Mouse (Mus musculus): Measurements from ENCODE around the gene Cblb. TPM values are rescaled to one million over a fixed set of nuclear protein-coding genes. Genes with fewer than 3 reads are reported as not detected.

The Cblb gene
- polyA plus RNA-seq, 1 experiment from 2014 or later = 7.9 TPM

- WGBS = 25% methylated on average over 3 of the region's 3 CpGs
- ATAC-seq (replicated peaks; ENCODE audit: insufficient number of reproducible peaks, insufficient read depth, low FRiP score, low read depth) = peak; percentile 50; the same call in 1 of the 2 replicates
- H3K27ac ChIP-seq = peak overlapping the region; percentile 80
- peaks cover 43% of the 10 kb centered on the region for H3K4me1 ChIP-seq (replicated peaks)
- no peak overlapping the region for H3K9ac ChIP-seq
- no peak overlapping the region for H3K4me2 ChIP-seq
- H3K36me3 ChIP-seq = no peaks in the 10 kb centered on the region
- H3K4me3 ChIP-seq = no peak overlapping the region
- H3K9me3 ChIP-seq (replicated peaks) = no peaks in the 10 kb centered on the region
- no peaks in the 10 kb centered on the region for H3K27me3 ChIP-seq
Observed at GRCm38 (mm10) chr16:52095643-52096042, 64.6 kb downstream of the Cblb start.

- Histone ChIP-seq H3K4me3 (no peak overlapping the region), H3K27ac (0 out of 2 replicates have a peak overlapping the region, but pooled peaks have one; percentile 35), H3K4me2 (no peak overlapping the region), H3K4me1 (replicated peaks) (peaks cover 29% of the 10 kb centered on the region), H3K36me3 (no peaks in the 10 kb centered on the region), H3K27me3 (no peaks in the 10 kb centered on the region), H3K9ac (no peak overlapping the region), H3K9me3 (replicated peaks) (no peaks in the 10 kb centered on the region)
- WGBS = 60% methylated on average over 6 of the region's 6 CpGs
- no peak for ATAC-seq (replicated peaks; ENCODE audit: insufficient number of reproducible peaks, insufficient read depth, low FRiP score, low read depth)
Observed at GRCm38 (mm10) chr16:52100466-52100865, 69.4 kb downstream of the Cblb start.

GRCm38 (mm10) chr16:52104608-52105007 is 73.6 kb downstream of the Cblb start:
- H3K36me3 ChIP-seq = no peaks in the 10 kb centered on the region
- no peak for ATAC-seq (replicated peaks; ENCODE audit: insufficient number of reproducible peaks, insufficient read depth, low FRiP score, low read depth)
- peaks cover 16% of the 10 kb centered on the region for H3K4me1 ChIP-seq (replicated peaks)
- no peak overlapping the region for H3K9ac ChIP-seq
- no peak overlapping the region for H3K4me2 ChIP-seq
- WGBS = 93% methylated on average over 9 of the region's 9 CpGs
- H3K27me3 ChIP-seq = no peaks in the 10 kb centered on the region
- H3K9me3 ChIP-seq (replicated peaks) = no peaks in the 10 kb centered on the region
- H3K4me3 ChIP-seq = no peak overlapping the region
- H3K27ac ChIP-seq = no peak overlapping the region

- no peaks in the 10 kb centered on the region for H3K27me3 ChIP-seq
- 74% methylated on average over 5 of the region's 5 CpGs for WGBS
- peaks cover 7% of the 10 kb centered on the region for H3K4me1 ChIP-seq (replicated peaks)
- peaks cover 3% of the 10 kb centered on the region for H3K36me3 ChIP-seq
- no peak overlapping the region for H3K27ac ChIP-seq
- ATAC-seq (replicated peaks; ENCODE audit: insufficient number of reproducible peaks, insufficient read depth, low FRiP score, low read depth) = no peak
- no peak overlapping the region for H3K9ac ChIP-seq
- H3K9me3 ChIP-seq (replicated peaks) = no peaks in the 10 kb centered on the region
- no peak overlapping the region for H3K4me3 ChIP-seq
- no peak overlapping the region for H3K4me2 ChIP-seq
Observed at GRCm38 (mm10) chr16:52107836-52108235, 76.8 kb downstream of the Cblb start.

GRCm38 (mm10) chr16:52114473-52114872 is 83.4 kb downstream of the Cblb start:
- no peak overlapping the region for H3K4me3 ChIP-seq
- no peak overlapping the region for H3K27ac ChIP-seq
- no peaks in the 10 kb centered on the region for H3K27me3 ChIP-seq
- H3K9me3 ChIP-seq (replicated peaks) = no peaks in the 10 kb centered on the region
- WGBS = 80% methylated on average over 4 of the region's 4 CpGs
- H3K4me2 ChIP-seq = no peak overlapping the region
- no peak for ATAC-seq (replicated peaks; ENCODE audit: insufficient number of reproducible peaks, insufficient read depth, low FRiP score, low read depth)
- peaks cover 5% of the 10 kb centered on the region for H3K4me1 ChIP-seq (replicated peaks)
- no peak overlapping the region for H3K9ac ChIP-seq
- H3K36me3 ChIP-seq = peaks cover 5% of the 10 kb centered on the region

- no peaks in the 10 kb centered on the region for H3K36me3 ChIP-seq
- ATAC-seq (replicated peaks; ENCODE audit: insufficient number of reproducible peaks, insufficient read depth, low FRiP score, low read depth) = no peak
- no peak overlapping the region for H3K9ac ChIP-seq
- H3K27me3 ChIP-seq = no peaks in the 10 kb centered on the region
- H3K9me3 ChIP-seq (replicated peaks) = no peaks in the 10 kb centered on the region
- no peak overlapping the region for H3K27ac ChIP-seq
- H3K4me1 ChIP-seq (replicated peaks) = peaks cover 5% of the 10 kb centered on the region
- no peak overlapping the region for H3K4me3 ChIP-seq
- WGBS = 64% methylated on average over 4 of the region's 4 CpGs
- no peak overlapping the region for H3K4me2 ChIP-seq
Observed at GRCm38 (mm10) chr16:52119003-52119402, 88.0 kb downstream of the Cblb start.

- no peaks in the 10 kb centered on the region for H3K36me3 ChIP-seq
- H3K27ac ChIP-seq = no peak overlapping the region
- no peak overlapping the region for H3K9ac ChIP-seq
- H3K4me3 ChIP-seq = no peak overlapping the region
- H3K4me1 ChIP-seq (replicated peaks) = peaks cover 2% of the 10 kb centered on the region; the same call in 1 of the 2 replicates
- ATAC-seq (replicated peaks; ENCODE audit: insufficient number of reproducible peaks, insufficient read depth, low FRiP score, low read depth) = no peak
- no peak overlapping the region for H3K4me2 ChIP-seq
- H3K27me3 ChIP-seq = no peaks in the 10 kb centered on the region
- no peaks in the 10 kb centered on the region for H3K9me3 ChIP-seq (replicated peaks)
Observed at GRCm38 (mm10) chr16:52124974-52125373, 93.9 kb downstream of the Cblb start.

GRCm38 (mm10) chr16:52125896-52126295 is 94.9 kb downstream of the Cblb start:
- Histone ChIP-seq H3K4me3 (no peak overlapping the region), H3K9me3 (replicated peaks) (no peaks in the 10 kb centered on the region), H3K4me2 (no peak overlapping the region), H3K36me3 (no peaks in the 10 kb centered on the region), H3K4me1 (replicated peaks) (peaks cover 2% of the 10 kb centered on the region; the same call in 1 of the 2 replicates), H3K27me3 (no peaks in the 10 kb centered on the region), H3K9ac (no peak overlapping the region), H3K27ac (no peak overlapping the region)
- 84% methylated on average over 4 of the region's 4 CpGs for WGBS
- no peak for ATAC-seq (replicated peaks; ENCODE audit: insufficient number of reproducible peaks, insufficient read depth, low FRiP score, low read depth)

GRCm38 (mm10) chr16:52129357-52129905 is 98.4 kb downstream of the Cblb start:
- Histone ChIP-seq H3K9me3 (replicated peaks) (no peaks in the 10 kb centered on the region), H3K27me3 (no peaks in the 10 kb centered on the region), H3K4me2 (no peak overlapping the region), H3K4me1 (replicated peaks) (peaks cover 2% of the 10 kb centered on the region; the same call in 1 of the 2 replicates), H3K27ac (no peak overlapping the region), H3K9ac (no peak overlapping the region), H3K4me3 (no peak overlapping the region), H3K36me3 (no peaks in the 10 kb centered on the region)
- no peak for ATAC-seq (replicated peaks; ENCODE audit: insufficient number of reproducible peaks, insufficient read depth, low FRiP score, low read depth)
- 86% methylated on average over 5 of the region's 5 CpGs for WGBS

GRCm38 (mm10) chr16:52132808-52133490 is 101.9 kb downstream of the Cblb start:
- H3K27ac ChIP-seq = no peak overlapping the region

GRCm38 (mm10) chr16:52134631-52135227 is 103.7 kb downstream of the Cblb start:
- H3K4me1 ChIP-seq (replicated peaks) = peaks cover 4% of the 10 kb centered on the region; the same call in 1 of the 2 replicates
- H3K36me3 ChIP-seq = peaks cover 3% of the 10 kb centered on the region; the same call in 1 of the 2 replicates
- H3K4me2 ChIP-seq = no peak overlapping the region
- H3K9ac ChIP-seq = no peak overlapping the region
- 56% methylated on average over 11 of the region's 11 CpGs for WGBS
- ATAC-seq (replicated peaks; ENCODE audit: insufficient number of reproducible peaks, insufficient read depth, low FRiP score, low read depth) = no peak; the same call in 1 of the 2 replicates
- no peak overlapping the region for H3K4me3 ChIP-seq
- no peak overlapping the region for H3K27ac ChIP-seq
- H3K9me3 ChIP-seq (replicated peaks) = no peaks in the 10 kb centered on the region
- no peaks in the 10 kb centered on the region for H3K27me3 ChIP-seq

More at GRCm38 (mm10) chr16:52132808-52133490, 101.9 kb downstream of the Cblb start:
- Histone ChIP-seq H3K4me2 (no peak overlapping the region), H3K9me3 (replicated peaks) (no peaks in the 10 kb centered on the region), H3K27me3 (no peaks in the 10 kb centered on the region), H3K36me3 (peaks cover 3% of the 10 kb centered on the region; the same call in 1 of the 2 replicates), H3K4me1 (replicated peaks) (peaks cover 4% of the 10 kb centered on the region; the same call in 1 of the 2 replicates), H3K9ac (no peak overlapping the region), H3K4me3 (no peak overlapping the region)
- ATAC-seq (replicated peaks; ENCODE audit: insufficient number of reproducible peaks, insufficient read depth, low FRiP score, low read depth) = no peak
- 78% methylated on average over 11 of the region's 11 CpGs for WGBS
